Mouse (Mus musculus): ENCODE measurements at regions not wholly inside any gene's neighbourhood (a gene's known extent, or its start where the extent isn't known, plus 50 kb on each side); places are given as distances from the start of the nearest gene placed in this dataset.

DNA sequence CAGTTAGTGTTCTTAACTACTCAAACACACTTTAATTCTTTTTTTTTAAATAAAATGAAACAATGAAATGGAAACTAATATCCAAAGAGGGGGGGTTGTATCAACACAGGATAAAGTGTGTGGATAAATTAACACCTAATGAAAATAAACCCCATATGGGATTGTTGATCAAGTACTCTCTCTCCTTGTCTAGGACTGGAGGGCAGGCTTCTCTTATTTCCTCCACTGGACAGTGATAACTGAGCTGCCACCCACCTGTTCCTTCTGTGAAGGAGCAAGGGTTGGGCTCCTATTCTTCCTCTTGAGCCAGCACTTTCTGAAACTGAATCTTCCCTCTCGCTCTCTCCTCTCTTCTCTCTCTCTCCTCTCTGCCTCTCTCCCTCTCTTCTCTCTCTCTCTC lies 716.5 kb downstream of the Epm2a start:
- in situ Hi-C loops (cut with MboI, MseI): loop anchor here (10.0 kb wide), 1 partner anchor 885 kb away; no protein-coding TSS in a partner anchor

- in situ Hi-C loops (cut with MboI, MseI): loop anchor here (10.0 kb wide), 1 partner anchor 884 kb away; no protein-coding TSS in a partner anchor
These were observed 718.1 kb downstream of the Epm2a start for GRCm38 (mm10) chr10:12061069-12061861.

GRCm38 (mm10) chr10:12062302-12062701 lies 719.1 kb downstream of the Epm2a start:
- in situ Hi-C loops (cut with MboI, MseI): loop anchor here (10.0 kb wide), 1 partner anchor 882 kb away; no protein-coding TSS in a partner anchor

DNA sequence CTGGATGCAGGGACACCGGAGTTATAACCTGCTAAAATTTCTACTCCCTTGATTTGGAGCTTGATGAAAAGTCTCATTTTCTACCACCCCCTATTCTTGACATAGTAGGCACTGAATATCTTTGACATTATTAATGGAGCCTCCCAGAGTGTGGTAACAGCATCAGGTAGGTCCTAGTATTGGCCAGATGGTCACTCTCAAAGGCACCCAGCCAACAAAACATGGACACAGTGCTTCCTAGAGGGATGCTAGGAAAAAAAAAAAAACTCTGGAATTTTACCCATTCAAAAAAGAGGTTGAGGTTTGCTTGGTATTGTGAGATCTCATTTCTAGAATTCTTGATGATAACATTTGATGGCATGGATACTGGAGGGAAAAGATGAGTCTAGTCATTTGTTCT lies 740.8 kb downstream of the Epm2a start:
- in situ Hi-C loops (cut with MboI, MseI): no loop called here

- in situ Hi-C loops (cut with MboI, MseI): no loop called here
These were observed 749.3 kb downstream of the Epm2a start for GRCm38 (mm10) chr10:12092521-12092920.

GRCm38 (mm10) chr10:12096678-12097077 lies 753.5 kb downstream of the Epm2a start:
- in situ Hi-C loops (cut with MboI, MseI): no loop called here

DNA sequence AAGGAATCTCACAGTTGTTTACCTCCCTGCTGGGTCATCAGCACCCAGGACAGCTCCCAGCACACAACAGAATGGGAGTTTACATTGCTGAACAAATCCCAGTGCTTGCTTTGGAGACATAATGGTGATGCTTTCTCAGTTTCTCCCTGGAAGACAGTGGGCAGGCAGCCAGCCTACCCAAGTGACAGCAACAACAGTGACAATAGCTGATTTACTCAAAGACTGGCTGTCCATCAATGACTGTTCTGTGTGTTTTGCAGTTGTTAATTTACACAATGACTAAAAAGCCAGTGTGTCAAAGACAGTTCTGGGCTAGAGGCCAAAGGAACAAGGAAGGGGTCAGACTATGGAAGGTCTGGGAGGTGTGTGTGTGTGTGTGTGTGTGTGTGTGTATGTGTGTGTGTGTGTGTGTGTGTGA lies 762.2 kb downstream of the Utrn start:
- in situ Hi-C loops (cut with MboI, MseI): no loop called here

DNA sequence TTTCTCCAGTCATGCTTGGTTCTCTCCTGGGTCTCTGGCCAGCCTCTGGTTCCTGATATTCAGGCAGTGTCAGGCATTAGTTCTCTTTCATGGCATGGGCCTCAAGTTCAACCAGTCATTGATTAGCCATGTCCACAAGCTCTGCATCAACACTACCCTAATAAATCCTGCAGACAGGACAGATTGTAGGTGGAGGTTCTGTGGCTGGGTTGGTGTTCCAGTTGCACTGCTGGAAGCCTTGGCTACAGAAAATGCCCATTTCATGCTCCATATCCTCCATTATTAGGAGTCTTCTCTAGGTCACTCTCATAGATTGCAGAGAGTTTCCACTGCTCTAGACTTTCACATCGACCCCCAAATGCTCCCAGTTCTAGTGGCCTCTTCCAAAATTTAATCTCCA lies 757.4 kb downstream of the Utrn start:
- in situ Hi-C loops (cut with MboI, MseI): no loop called here

DNA sequence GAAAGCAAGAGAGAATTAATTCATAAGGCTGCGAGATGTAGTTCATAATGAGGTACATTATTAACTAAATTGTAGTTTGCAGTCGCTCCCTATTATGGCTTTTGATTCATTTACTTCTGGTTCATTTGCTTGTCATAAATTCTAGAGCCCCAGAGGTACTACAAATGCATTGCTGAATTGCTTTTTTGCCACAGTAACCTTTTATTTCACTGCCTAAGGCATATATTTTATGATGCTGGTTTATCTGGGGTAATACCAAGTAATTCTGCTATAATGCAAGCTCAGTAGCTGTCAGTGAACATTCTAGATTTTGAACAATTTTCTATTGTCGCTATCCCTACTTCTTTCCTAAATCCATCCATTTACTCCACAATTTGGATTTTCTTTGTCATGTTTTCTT lies 753.4 kb downstream of the Utrn start:
- in situ Hi-C loops (cut with MboI, MseI): no loop called here

DNA sequence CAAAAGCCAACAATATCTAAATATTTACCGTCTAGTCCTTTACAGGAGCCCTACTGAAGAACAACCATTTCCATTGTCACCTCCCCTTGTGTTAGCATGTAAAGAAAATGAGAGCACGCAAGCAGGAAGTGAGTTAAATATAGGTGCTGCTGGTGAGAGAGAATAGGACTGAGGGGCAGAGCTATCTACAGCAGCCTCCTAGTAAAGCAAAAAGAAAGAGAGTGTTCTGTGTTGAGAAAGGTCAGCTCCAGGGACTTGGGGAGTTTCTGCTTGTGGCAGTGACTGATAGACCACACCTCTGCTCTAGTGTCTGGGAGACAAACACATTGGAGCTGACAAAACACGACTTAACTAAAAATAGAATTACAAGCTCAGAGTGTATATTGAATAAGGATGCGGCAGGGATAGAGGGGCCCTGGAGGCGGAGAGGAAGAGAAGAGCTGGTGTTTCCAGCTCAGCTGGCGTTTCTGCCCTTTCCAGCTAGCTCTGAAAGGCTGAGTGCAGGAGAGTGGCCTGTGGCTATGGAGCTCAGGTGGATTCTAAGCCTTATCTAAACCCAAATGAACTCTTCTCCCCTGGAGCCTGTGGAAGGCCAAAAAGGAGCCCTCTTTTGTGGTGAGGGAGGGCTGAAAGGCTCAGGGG lies 752.4 kb downstream of the Utrn start:
- in situ Hi-C loops (cut with MboI, MseI): no loop called here

DNA sequence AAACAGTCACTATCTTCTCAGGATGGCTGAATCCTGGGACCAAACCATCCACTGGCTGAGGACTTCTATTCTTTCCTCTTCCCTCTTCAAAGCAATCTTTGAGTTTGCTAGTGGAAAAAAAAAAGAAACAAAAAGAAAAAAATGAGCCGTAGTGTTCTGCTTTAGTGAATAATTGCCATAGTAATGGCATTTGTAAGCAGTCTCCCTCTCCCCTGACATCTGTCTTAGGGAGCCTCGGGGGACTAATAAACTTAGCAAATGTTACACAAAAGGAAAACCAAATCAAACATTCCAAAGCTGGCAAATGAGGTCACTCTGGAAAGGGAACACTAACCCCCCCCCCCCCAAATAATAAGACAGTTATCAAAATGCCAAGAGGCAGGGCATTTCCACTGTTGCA lies 744.9 kb downstream of the Utrn start:
- in situ Hi-C loops (cut with MboI, MseI): no loop called here

GRCm38 (mm10) chr10:12129486-12129885 lies 739.7 kb downstream of the Utrn start:
- in situ Hi-C loops (cut with MboI, MseI): loop anchor here (5.0 kb wide), 1 partner anchor 42 kb away; no protein-coding TSS in a partner anchor

GRCm38 (mm10) chr10:12144691-12145090 lies 724.5 kb downstream of the Utrn start:
- in situ Hi-C loops (cut with MboI, MseI): no loop called here

DNA sequence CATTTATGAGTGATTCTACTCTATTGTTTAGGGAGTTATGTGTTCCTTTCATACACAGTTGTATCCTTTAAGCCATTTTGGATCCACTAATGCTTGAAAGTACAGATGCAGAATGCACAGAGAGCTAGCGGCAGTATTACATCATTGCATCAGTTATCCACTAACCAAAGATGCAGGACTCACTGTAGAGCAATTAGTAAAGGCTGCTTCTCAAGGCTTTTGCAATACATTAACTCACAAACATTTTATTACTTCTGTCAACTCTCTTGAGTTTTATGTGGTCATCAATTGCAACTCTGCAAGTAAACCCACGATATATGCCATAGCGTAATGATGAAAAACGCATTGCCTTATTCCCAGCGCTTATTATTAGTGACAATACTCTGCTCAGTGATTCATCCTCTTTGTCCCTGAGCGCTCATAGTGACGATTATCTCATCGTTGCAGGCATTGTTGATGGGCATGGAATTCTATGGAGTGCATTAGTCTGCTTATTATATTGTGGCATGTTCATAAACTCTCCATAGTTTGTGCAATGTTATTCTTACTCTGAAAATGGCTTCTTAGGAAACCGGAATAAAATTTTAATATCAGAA lies 722.1 kb downstream of the Utrn start:
- in situ Hi-C loops (cut with MboI, MseI): no loop called here

DNA sequence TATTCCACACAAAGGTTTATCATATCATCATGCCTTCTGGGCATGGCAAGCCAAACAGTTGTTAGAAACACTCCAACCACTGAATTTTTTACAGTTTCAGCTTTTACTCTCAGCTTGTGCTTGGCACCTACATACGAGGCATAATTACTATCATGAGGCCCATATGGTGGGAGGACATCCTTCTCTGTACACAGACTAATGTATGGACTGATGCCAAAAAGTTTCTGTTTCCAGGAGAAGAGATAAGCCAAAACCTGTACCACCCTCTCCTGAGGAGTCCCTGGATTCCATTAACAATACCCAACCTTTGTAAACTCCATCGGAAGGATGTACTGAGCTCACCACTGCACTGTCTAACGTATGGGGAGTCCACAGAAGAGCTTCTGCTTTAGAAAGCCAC lies 698.9 kb downstream of the Utrn start:
- in situ Hi-C loops (cut with MboI, MseI): no loop called here

DNA sequence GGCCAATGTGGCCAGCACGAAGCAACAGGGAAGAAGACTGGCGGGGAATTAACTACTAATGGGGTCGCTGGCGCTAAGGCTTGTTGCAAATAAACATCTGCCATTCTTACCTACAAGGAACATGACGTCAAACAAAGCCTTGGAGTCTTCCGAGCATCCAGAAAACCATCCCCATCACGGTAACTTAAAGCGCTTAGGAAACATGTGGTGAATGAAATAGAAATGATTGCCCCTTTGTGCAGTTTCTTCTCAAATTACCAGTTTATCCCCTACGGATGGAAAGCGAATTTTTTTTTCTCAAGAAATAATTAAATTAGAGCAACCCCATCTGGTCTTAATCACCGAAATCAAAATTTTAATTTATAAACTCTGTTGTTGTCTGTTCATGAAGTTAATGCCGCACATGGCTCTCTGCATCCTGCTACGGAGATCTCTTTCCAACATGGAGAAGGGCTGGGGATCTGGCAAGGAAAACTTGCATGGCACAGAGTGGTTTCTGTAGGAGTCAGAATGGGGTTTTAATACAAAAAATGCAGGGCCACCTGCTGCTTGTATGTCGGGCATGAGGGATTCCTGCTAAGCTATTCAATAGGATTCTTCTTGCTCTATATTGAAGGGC lies 694.9 kb downstream of the Utrn start:
- in situ Hi-C loops (cut with MboI, MseI): no loop called here

- in situ Hi-C loops (cut with MboI, MseI): no loop called here
These were observed 694.0 kb downstream of the Utrn start for GRCm38 (mm10) chr10:12175141-12175540.

GRCm38 (mm10) chr10:12177482-12177881 lies 691.7 kb downstream of the Utrn start:
- in situ Hi-C loops (cut with MboI, MseI): no loop called here

DNA sequence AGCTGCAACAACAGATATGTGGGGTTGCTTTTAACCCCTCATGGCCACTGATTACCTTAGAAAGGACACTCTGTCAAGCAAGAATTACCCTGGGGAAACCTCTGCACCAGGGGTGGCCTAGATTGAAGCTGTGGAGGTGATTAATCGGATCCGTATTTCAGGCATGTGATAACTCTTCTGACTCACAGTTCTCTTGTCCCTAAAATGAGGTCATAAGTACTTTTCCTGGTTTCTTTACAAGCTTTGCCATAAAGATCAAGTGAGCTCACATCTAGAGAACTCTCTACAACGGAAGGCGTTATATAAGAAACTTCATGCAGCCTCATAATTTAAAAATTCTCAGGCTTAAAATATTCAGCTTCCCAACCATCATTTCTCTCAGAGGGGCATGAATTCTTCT lies 688.2 kb downstream of the Utrn start:
- in situ Hi-C loops (cut with MboI, MseI): no loop called here

- in situ Hi-C loops (cut with MboI, MseI): no loop called here
These were observed 682.1 kb downstream of the Utrn start for GRCm38 (mm10) chr10:12186918-12187639.

DNA sequence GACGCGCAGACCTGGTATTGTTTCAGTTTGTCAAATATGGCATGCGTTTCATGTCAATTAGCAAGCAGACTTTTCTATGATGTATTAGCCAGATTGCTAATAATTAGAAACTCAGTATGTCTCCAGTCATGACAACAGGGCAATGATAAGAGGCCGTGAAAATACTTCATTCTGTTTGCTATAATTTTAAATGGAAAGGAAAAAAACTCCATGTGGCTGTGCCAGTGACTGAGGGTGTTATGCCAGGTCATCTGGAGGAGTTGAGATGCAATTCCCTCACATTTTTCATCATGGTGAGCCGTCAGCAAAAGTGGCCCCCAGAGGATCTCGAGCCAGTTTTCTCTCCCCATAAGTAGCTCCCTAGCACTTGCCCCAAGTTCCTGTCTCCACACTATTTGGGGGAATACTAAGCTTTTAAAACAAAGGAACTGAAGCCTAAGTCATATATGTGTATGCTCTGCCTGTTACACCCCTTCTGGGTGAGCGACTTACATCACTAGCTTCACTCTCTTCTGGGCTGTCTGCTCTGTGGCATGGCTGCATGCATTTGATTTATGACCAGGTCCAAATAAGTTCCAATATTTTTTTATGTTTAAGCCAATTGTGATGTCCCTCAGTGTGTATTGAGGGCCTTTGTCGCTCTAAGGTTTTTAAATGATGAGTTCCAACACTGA lies 681.4 kb downstream of the Utrn start:
- in situ Hi-C loops (cut with MboI, MseI): no loop called here
